Mouse (Mus musculus) spleen, adult 2 months (tissue): ENCODE results near the gene Cdh8.

Experiments
- CTCF ChIP-seq: fragments of 200-500 bp; IDR thresholded peaks from 2 replicates; pipeline ENCODE4 v1.5.1; 2011; ENCODE audit warnings: mild to moderate bottlenecking, inconsistent platforms; ENCODE audit not compliant: insufficient read depth, insufficient read length, insufficient replicate concordance; ENCODE audit errors: extremely low read depth
- POLR2A ChIP-seq: fragments of 200-500 bp; IDR thresholded peaks from 2 replicates; pipeline ENCODE4 v1.6.1; 2011; ENCODE audit warnings: low read depth, low read length, inconsistent platforms

GRCm38 (mm10) chr8:99234372-99234771 is 181.9 kb downstream of the Cdh8 start:
- TF ChIP-seq CTCF (no peak), POLR2A (no peak)
